Mouse (Mus musculus) ES-Bruce4 (cell line): ENCODE results near the gene Rhcg. TPM values are rescaled to one million over a fixed set of nuclear protein-coding genes. Genes with fewer than 3 reads are reported as not detected.

Experiments used
- H3K27ac ChIP-seq: 2 replicates; pipeline ENCODE4 v1.5.1; 2012; ENCODE audit warnings: low read length, inconsistent platforms; ENCODE audit not compliant: insufficient read depth
- H3K27me3 ChIP-seq: 2 replicates; pipeline ENCODE4 v1.6.1; 2012; ENCODE audit warnings: mild to moderate bottlenecking, low read length, inconsistent platforms; ENCODE audit not compliant: control insufficient read depth, poor library complexity, insufficient read depth, severe bottlenecking
- H3K36me3 ChIP-seq: 2 replicates; pipeline ENCODE4 v1.6.1; 2012; ENCODE audit warnings: inconsistent platforms, mild to moderate bottlenecking, low read length, moderate library complexity; ENCODE audit not compliant: control insufficient read depth, poor library complexity, insufficient read depth, severe bottlenecking
- H3K4me1 ChIP-seq: one replicate; pipeline ENCODE4 v1.8.1; 2011; ENCODE audit warnings: low read length; ENCODE audit not compliant: control insufficient read depth, insufficient read depth
- H3K4me3 ChIP-seq: 2 replicates; pipeline ENCODE4 v1.5.1; 2011; ENCODE audit warnings: low read depth, mild to moderate bottlenecking, low read length
- H3K9ac ChIP-seq: 2 replicates; pipeline ENCODE4 v1.6.1; 2012; ENCODE audit warnings: low read depth, mild to moderate bottlenecking, inconsistent platforms; ENCODE audit not compliant: poor library complexity, severe bottlenecking
- H3K9me3 ChIP-seq: replicated peaks from 2 replicates; pipeline ENCODE4 v1.6.1; 2012; ENCODE audit warnings: mild to moderate bottlenecking, low read length, inconsistent platforms; ENCODE audit not compliant: control insufficient read depth, poor library complexity, insufficient read depth, severe bottlenecking
- CTCF ChIP-seq: IDR thresholded peaks from one replicate; pipeline ENCODE4 v1.8.1; 2011; ENCODE audit warnings: low read depth, low read length
- EP300 ChIP-seq: IDR thresholded peaks from 2 replicates; pipeline ENCODE4 v1.6.1; 2011; ENCODE audit warnings: low read depth, low read length; ENCODE audit not compliant: insufficient read depth
- POLR2A ChIP-seq: IDR thresholded peaks from one replicate; pipeline ENCODE4 v1.8.1; 2011; ENCODE audit warnings: low read length; ENCODE audit not compliant: insufficient read depth
- polyA plus RNA-seq: library from polyadenylated mRNA; stranded (reverse); fragments of >200 nt; gene quantifications from 2 replicates; pipeline ENCODE4 v1.2.4, GENCODE M21; 2011; ENCODE audit warnings: low read depth; ENCODE audit not compliant: missing spikeins, insufficient read depth, insufficient read length

Gene Rhcg
- polyA plus RNA-seq, 1 experiment = 0.46 TPM

GRCm38 (mm10) chr7:79548893-79549555, 68.4 kb downstream of the Rhcg start:
- H3K4me1 ChIP-seq = peaks cover 3% of the 10 kb centered on the region
- TF ChIP-seq EP300 (no peak), POLR2A (no peak), CTCF (no peak)

GRCm38 (mm10) chr7:79547092-79547491, 70.4 kb downstream of the Rhcg start:
- no peaks in the 10 kb centered on the region for H3K4me1 ChIP-seq
- no peak overlapping the region for H3K27ac ChIP-seq

More at GRCm38 (mm10) chr7:79548893-79549555, 68.4 kb downstream of the Rhcg start:
- no peaks in the 10 kb centered on the region for H3K9me3 ChIP-seq
- H3K27me3 ChIP-seq = peaks cover 9% of the 10 kb centered on the region; the same call in 1 of the 2 replicates
- H3K9ac ChIP-seq = no peak overlapping the region
- H3K4me3 ChIP-seq = no peak overlapping the region
- no peaks in the 10 kb centered on the region for H3K36me3 ChIP-seq
- no peak overlapping the region for H3K27ac ChIP-seq

GRCm38 (mm10) chr7:79545066-79545400, 72.4 kb downstream of the Rhcg start:
- Histone ChIP-seq H3K4me1 (no peaks in the 10 kb centered on the region), H3K9ac (no peak overlapping the region), H3K27me3 (peaks cover 32% of the 10 kb centered on the region), H3K9me3 (no peaks in the 10 kb centered on the region), H3K27ac (no peak overlapping the region), H3K36me3 (no peaks in the 10 kb centered on the region), H3K4me3 (no peak overlapping the region)
- TF ChIP-seq CTCF (no peak), EP300 (no peak)

More at GRCm38 (mm10) chr7:79547092-79547491, 70.4 kb downstream of the Rhcg start:
- H3K27me3 ChIP-seq = peaks cover 24% of the 10 kb centered on the region
- no peaks in the 10 kb centered on the region for H3K36me3 ChIP-seq
- TF ChIP-seq CTCF = peak; percentile 99
- peak; percentile 44; the same call in 1 of the 2 replicates for TF ChIP-seq EP300
- no peak for TF ChIP-seq POLR2A
- no peaks in the 10 kb centered on the region for H3K9me3 ChIP-seq
- no peak overlapping the region for H3K4me3 ChIP-seq
- H3K9ac ChIP-seq = no peak overlapping the region

GRCm38 (mm10) chr7:79544281-79545065, 73.0 kb downstream of the Rhcg start:
- 0 out of 2 replicates have a peak overlapping the region, but pooled peaks have one; percentile 30 for H3K4me3 ChIP-seq
- TF ChIP-seq EP300 (no peak), POLR2A (no peak), CTCF (no peak)
- H3K4me1 ChIP-seq = no peaks in the 10 kb centered on the region
- H3K27me3 ChIP-seq = peaks cover 37% of the 10 kb centered on the region
- no peaks in the 10 kb centered on the region for H3K36me3 ChIP-seq
- H3K27ac ChIP-seq = no peak overlapping the region
- no peaks in the 10 kb centered on the region for H3K9me3 ChIP-seq
- no peak overlapping the region for H3K9ac ChIP-seq

Other genes with a start within 250 kb of the Rhcg start
- 2.7 and 2.8 TPM in 2 replicates for gene Rlbp1, start 230.6 kb downstream of the Rhcg start, polyA plus RNA-seq
- 45.0 and 45.2 TPM in 2 replicates for gene Fanci, start 225.7 kb downstream of the Rhcg start, polyA plus RNA-seq
- 75.8 and 78.3 TPM in 2 replicates for gene Polg, start 151.3 kb downstream of the Rhcg start, polyA plus RNA-seq
- gene Ticrr, start 42.5 kb upstream of the Rhcg start, polyA plus RNA-seq = 36.7 and 41.1 TPM in 2 replicates
- gene Kif7, start 98.1 kb upstream of the Rhcg start, polyA plus RNA-seq = 4.1 and 5.1 TPM in 2 replicates
- gene Plin1, start 115.2 kb upstream of the Rhcg start, polyA plus RNA-seq = 0.28 TPM in 1 of 2 replicates, not detected in the other
- gene Pex11a, start 125.5 kb upstream of the Rhcg start, polyA plus RNA-seq = 7.8 and 8.7 TPM in 2 replicates
- gene Wdr93, start 125.5 kb upstream of the Rhcg start, polyA plus RNA-seq = 0.97 and 1.9 TPM in 2 replicates
- gene Mesp1, start 176.1 kb upstream of the Rhcg start, polyA plus RNA-seq = not detected in 2 replicates
- gene Mesp2, start 193.1 kb upstream of the Rhcg start, polyA plus RNA-seq = 1.2 and 1.5 TPM in 2 replicates
- 9.7 and 10.4 TPM in 2 replicates for gene Anpep, start 243.4 kb upstream of the Rhcg start, polyA plus RNA-seq